Mouse (Mus musculus): ENCODE data around the gene Krtap9-5. TPM values are rescaled to one million over a fixed set of nuclear protein-coding genes. Genes with fewer than 3 reads are reported as not detected.

Krtap9-5 gene
- polyA plus RNA-seq, 1 experiment, result not detected

DNA sequence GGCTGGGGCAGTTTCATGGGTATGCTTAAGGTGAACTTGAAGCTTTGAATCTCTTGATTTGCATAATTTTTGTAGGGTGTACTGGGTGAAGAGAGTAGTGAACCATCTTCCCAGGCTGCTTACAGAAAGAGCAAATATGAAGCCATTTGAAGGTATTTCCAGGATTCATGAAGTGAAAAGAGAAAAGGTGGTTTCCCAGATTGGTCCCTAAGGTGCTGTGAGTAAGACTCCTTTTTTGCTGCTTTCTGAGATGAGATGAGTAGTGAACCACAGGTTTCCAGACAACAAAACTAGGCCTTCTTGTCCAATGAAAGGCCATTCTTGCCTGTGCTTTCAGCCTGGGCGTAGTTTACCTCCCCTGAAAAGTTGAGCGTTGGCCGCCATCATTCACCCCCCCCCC is 40.3 kb downstream of the Krtap9-5 start:
- Histone ChIP-seq H3K4me3 (ENCODE audit: low read depth, low read length) (no peak overlapping the region), H3K4me1 (ENCODE audit: control insufficient read depth, insufficient read depth, low read length) (no peaks in the 10 kb centered on the region), H3K36me3 (ENCODE audit: control insufficient read depth, insufficient read depth, low read length, poor library complexity, severe bottlenecking) (no peaks in the 10 kb centered on the region), H3K27ac (ENCODE audit: insufficient read depth, low read length) (no peak overlapping the region), H3K27me3 (ENCODE audit: control insufficient read depth, insufficient read depth, low read length, poor library complexity, severe bottlenecking) (no peaks in the 10 kb centered on the region; the same call in 1 of the 2 replicates), H3K9ac (ENCODE audit: low read depth, poor library complexity, severe bottlenecking) (no peak overlapping the region), H3K9me3 (replicated peaks; ENCODE audit: control insufficient read depth, insufficient read depth, low read length, poor library complexity, severe bottlenecking) (no peaks in the 10 kb centered on the region)
- TF ChIP-seq EP300 (IDR thresholded peaks at IDR 0.05; ENCODE audit: insufficient read depth, low read depth, low read length) (no peak), CTCF (IDR thresholded peaks at IDR 0.05; ENCODE audit: low read depth, low read length) (no peak), POLR2A (IDR thresholded peaks at IDR 0.05; ENCODE audit: insufficient read depth, low read length) (no peak)

DNA sequence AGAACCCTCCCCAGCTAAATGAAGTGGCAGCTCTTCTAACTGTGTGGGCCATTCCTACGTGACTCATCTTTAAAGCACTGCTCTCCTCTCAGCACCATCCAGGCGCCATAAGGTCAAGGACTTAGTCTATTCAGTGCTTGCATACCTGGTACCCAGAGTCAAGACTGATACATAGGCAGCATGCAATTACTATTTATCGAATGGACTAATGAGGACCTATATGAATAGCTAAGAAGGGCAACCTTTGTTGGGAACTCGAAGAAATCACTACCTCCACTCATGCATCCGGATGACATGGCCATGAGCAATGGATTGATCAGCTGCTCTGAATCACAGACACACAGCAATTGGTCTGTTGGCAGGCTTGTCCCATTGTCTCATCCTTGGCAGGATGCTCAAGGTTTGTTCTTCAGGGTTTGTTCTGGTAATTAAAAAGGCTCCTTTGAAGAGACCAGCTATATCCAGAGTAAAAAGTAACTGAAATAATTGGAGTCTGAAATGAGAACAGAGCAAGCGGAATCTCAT is 41.7 kb downstream of the Krtap9-5 start:
- no peak overlapping the region for H3K4me3 ChIP-seq (ENCODE audit: low read depth, low read length)
- no peak for TF ChIP-seq POLR2A (IDR thresholded peaks at IDR 0.05; ENCODE audit: insufficient read depth, low read length)
- no peak for TF ChIP-seq CTCF (IDR thresholded peaks at IDR 0.05; ENCODE audit: low read depth, low read length)
- TF ChIP-seq EP300 (IDR thresholded peaks at IDR 0.05; ENCODE audit: insufficient read depth, low read depth, low read length), result no peak

DNA sequence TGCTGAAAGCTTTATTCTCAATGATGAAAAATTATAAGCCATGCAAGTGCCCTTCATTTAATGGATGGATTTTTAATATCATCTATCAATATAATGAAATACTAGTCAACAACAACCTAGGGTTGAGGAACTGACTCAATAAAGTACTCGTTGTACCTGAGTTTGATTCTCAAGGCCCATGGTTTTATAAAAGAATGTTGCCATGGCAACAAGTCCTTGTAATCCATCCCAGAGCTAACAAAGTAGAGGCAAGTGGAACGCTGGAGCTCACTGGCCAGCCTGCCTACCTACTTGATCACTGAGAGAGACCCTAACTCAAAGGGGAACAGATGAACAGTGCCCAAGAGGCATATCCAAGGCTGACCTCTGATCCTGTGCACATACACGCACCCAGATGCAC is 42.3 kb downstream of the Krtap9-5 start:
- H3K4me1 ChIP-seq (ENCODE audit: control insufficient read depth, insufficient read depth, low read length), result no peaks in the 10 kb centered on the region
- H3K9ac ChIP-seq (ENCODE audit: low read depth, poor library complexity, severe bottlenecking), result no peak overlapping the region
- no peaks in the 10 kb centered on the region for H3K9me3 ChIP-seq (replicated peaks; ENCODE audit: control insufficient read depth, insufficient read depth, low read length, poor library complexity, severe bottlenecking)
- no peak overlapping the region for H3K27ac ChIP-seq (ENCODE audit: insufficient read depth, low read length)
- TF ChIP-seq POLR2A (IDR thresholded peaks at IDR 0.05; ENCODE audit: insufficient read depth, low read length) (no peak), CTCF (IDR thresholded peaks at IDR 0.05; ENCODE audit: low read depth, low read length) (no peak), EP300 (IDR thresholded peaks at IDR 0.05; ENCODE audit: insufficient read depth, low read depth, low read length) (no peak)
- no peaks in the 10 kb centered on the region for H3K27me3 ChIP-seq (ENCODE audit: control insufficient read depth, insufficient read depth, low read length, poor library complexity, severe bottlenecking)
- no peaks in the 10 kb centered on the region for H3K36me3 ChIP-seq (ENCODE audit: control insufficient read depth, insufficient read depth, low read length, poor library complexity, severe bottlenecking)
- no peak overlapping the region for H3K4me3 ChIP-seq (ENCODE audit: low read depth, low read length)

More for the DNA sequence above, 41.7 kb downstream of the Krtap9-5 start:
- Histone ChIP-seq H3K9ac (ENCODE audit: low read depth, poor library complexity, severe bottlenecking) (no peak overlapping the region), H3K27me3 (ENCODE audit: control insufficient read depth, insufficient read depth, low read length, poor library complexity, severe bottlenecking) (no peaks in the 10 kb centered on the region), H3K9me3 (replicated peaks; ENCODE audit: control insufficient read depth, insufficient read depth, low read length, poor library complexity, severe bottlenecking) (no peaks in the 10 kb centered on the region), H3K27ac (ENCODE audit: insufficient read depth, low read length) (no peak overlapping the region), H3K4me1 (ENCODE audit: control insufficient read depth, insufficient read depth, low read length) (no peaks in the 10 kb centered on the region), H3K36me3 (ENCODE audit: control insufficient read depth, insufficient read depth, low read length, poor library complexity, severe bottlenecking) (no peaks in the 10 kb centered on the region)

DNA sequence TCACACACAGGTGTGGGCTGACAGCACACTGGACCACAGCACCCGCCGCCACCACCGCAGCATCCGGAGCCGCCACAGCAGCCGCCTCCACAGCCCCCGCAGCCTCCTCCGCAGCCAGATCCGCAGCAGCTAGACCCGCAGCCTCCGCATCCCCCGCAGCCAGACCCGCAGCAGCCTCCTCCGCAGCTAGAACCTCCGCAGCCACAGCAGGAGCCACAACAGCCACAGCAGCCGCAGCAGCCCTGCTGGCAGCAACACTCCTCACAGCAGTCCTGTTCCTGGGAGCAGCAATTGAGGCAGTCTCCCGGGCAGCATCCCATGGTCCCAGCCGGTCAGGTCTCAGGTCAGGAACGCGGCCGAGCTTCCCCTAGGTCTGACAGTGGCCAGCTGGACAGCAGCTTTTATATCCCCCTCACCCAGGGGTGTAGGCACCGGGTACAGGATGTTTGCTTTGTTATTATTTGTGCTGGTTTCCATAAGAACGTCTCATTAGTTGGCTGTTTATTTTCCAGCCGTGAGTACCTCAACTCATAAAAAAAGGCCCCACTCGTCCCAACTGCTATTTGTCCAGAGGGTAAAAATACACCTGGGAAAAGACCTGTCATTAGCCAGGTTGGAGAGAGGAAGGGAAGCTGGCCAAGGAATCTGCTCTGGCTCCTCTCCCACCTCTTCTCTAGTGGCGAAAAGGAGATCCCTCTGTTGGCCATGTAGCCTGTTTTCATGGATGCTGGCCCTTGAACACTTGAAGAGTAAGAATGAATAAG is 45.5 kb downstream of the Krtap9-5 start, which contains the start of gene Krtap17-1:
Gene Krtap17-1 (minus strand): TSS at position 375 of the 764 bp plus-strand sequence.
- peak within 1 kb of the TSS; percentile 43 for H3K4me3 ChIP-seq (ENCODE audit: low read depth, low read length)

GRCm38 (mm10) chr11:99994384-99994661 is 46.0 kb downstream of the Krtap9-5 start:
- Histone ChIP-seq H3K4me3 (ENCODE audit: low read depth, low read length) (no peak overlapping the region), H3K27ac (ENCODE audit: insufficient read depth, low read length) (no peak overlapping the region), H3K4me1 (ENCODE audit: control insufficient read depth, insufficient read depth, low read length) (no peaks in the 10 kb centered on the region), H3K36me3 (ENCODE audit: control insufficient read depth, insufficient read depth, low read length, poor library complexity, severe bottlenecking) (no peaks in the 10 kb centered on the region), H3K27me3 (ENCODE audit: control insufficient read depth, insufficient read depth, low read length, poor library complexity, severe bottlenecking) (no peaks in the 10 kb centered on the region), H3K9ac (ENCODE audit: low read depth, poor library complexity, severe bottlenecking) (no peak overlapping the region), H3K9me3 (replicated peaks; ENCODE audit: control insufficient read depth, insufficient read depth, low read length, poor library complexity, severe bottlenecking) (no peaks in the 10 kb centered on the region)
- no peak for TF ChIP-seq CTCF (IDR thresholded peaks at IDR 0.05; ENCODE audit: low read depth, low read length)

More for the DNA sequence above, 45.5 kb downstream of the Krtap9-5 start, which contains the start of gene Krtap17-1:
- Histone ChIP-seq H3K9me3 (replicated peaks; ENCODE audit: control insufficient read depth, insufficient read depth, low read length, poor library complexity, severe bottlenecking) (no peaks in the 10 kb centered on the region), H3K36me3 (ENCODE audit: control insufficient read depth, insufficient read depth, low read length, poor library complexity, severe bottlenecking) (no peaks in the 10 kb centered on the region), H3K27ac (ENCODE audit: insufficient read depth, low read length) (no peak within 1 kb of the TSS), H3K27me3 (ENCODE audit: control insufficient read depth, insufficient read depth, low read length, poor library complexity, severe bottlenecking) (no peaks in the 10 kb centered on the region), H3K4me1 (ENCODE audit: control insufficient read depth, insufficient read depth, low read length) (no peaks in the 10 kb centered on the region), H3K9ac (ENCODE audit: low read depth, poor library complexity, severe bottlenecking) (no peak within 1 kb of the TSS)
- TF ChIP-seq EP300 (IDR thresholded peaks at IDR 0.05; ENCODE audit: insufficient read depth, low read depth, low read length) (no peak), CTCF (IDR thresholded peaks at IDR 0.05; ENCODE audit: low read depth, low read length) (no peak), POLR2A (IDR thresholded peaks at IDR 0.05; ENCODE audit: insufficient read depth, low read length) (no peak)

DNA sequence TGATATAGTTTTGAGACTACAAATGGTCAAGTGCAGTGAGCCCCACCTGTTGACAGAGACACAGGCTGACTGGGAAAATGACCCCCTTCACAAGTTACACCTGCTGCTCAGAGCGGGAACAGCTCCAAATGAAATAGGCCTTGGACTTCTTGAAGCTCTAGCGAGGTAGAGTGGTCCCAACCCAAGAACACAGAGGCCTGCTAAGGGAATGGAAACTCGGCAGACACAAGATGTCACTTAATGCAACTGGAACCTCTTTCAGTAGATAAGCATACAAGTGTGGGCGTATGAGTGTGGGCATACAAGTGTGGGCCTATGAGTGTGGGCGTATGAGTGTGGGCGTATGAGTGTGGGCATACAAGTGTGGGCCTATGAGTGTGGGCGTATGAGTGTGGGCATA is 50.8 kb downstream of the Krtap9-5 start:
- Histone ChIP-seq H3K9me3 (replicated peaks; ENCODE audit: control insufficient read depth, insufficient read depth, low read length, poor library complexity, severe bottlenecking) (no peaks in the 10 kb centered on the region), H3K9ac (ENCODE audit: low read depth, poor library complexity, severe bottlenecking) (no peak overlapping the region), H3K27me3 (ENCODE audit: control insufficient read depth, insufficient read depth, low read length, poor library complexity, severe bottlenecking) (no peaks in the 10 kb centered on the region), H3K27ac (ENCODE audit: insufficient read depth, low read length) (no peak overlapping the region), H3K4me3 (ENCODE audit: low read depth, low read length) (no peak overlapping the region), H3K36me3 (ENCODE audit: control insufficient read depth, insufficient read depth, low read length, poor library complexity, severe bottlenecking) (no peaks in the 10 kb centered on the region), H3K4me1 (ENCODE audit: control insufficient read depth, insufficient read depth, low read length) (no peaks in the 10 kb centered on the region)
- no peak for TF ChIP-seq POLR2A (IDR thresholded peaks at IDR 0.05; ENCODE audit: insufficient read depth, low read length)
- no peak for TF ChIP-seq EP300 (IDR thresholded peaks at IDR 0.05; ENCODE audit: insufficient read depth, low read depth, low read length)
- TF ChIP-seq CTCF (IDR thresholded peaks at IDR 0.05; ENCODE audit: low read depth, low read length), result no peak

Other genes starting within 250 kb of the Krtap9-5 start
- gene Gm14180, start 214.2 kb upstream of the Krtap9-5 start, polyA plus RNA-seq (2011; ENCODE audit: insufficient read depth, insufficient read length, low read depth, missing spikeins), result not detected in 2 replicates
- not detected in 2 replicates for gene Gm11595, start 175.6 kb upstream of the Krtap9-5 start, polyA plus RNA-seq (2011; ENCODE audit: insufficient read depth, insufficient read length, low read depth, missing spikeins)
- not detected in 2 replicates for gene Krtap4-8, start 167.8 kb upstream of the Krtap9-5 start, polyA plus RNA-seq (2011; ENCODE audit: insufficient read depth, insufficient read length, low read depth, missing spikeins)
- gene Krtap4-9, start 163.3 kb upstream of the Krtap9-5 start, polyA plus RNA-seq (2011; ENCODE audit: insufficient read depth, insufficient read length, low read depth, missing spikeins), result not detected in 2 replicates
- gene Gm11596, start 155.0 kb upstream of the Krtap9-5 start, polyA plus RNA-seq (2011; ENCODE audit: insufficient read depth, insufficient read length, low read depth, missing spikeins), result not detected in 2 replicates
- gene Gm11569, start 149.5 kb upstream of the Krtap9-5 start, polyA plus RNA-seq (2011; ENCODE audit: insufficient read depth, insufficient read length, low read depth, missing spikeins), result not detected in 2 replicates
- gene Gm11554, start 144.0 kb upstream of the Krtap9-5 start, polyA plus RNA-seq (2011; ENCODE audit: insufficient read depth, insufficient read length, low read depth, missing spikeins), result not detected in 2 replicates
- not detected in 2 replicates for gene Krtap4-13, start 138.6 kb upstream of the Krtap9-5 start, polyA plus RNA-seq (2011; ENCODE audit: insufficient read depth, insufficient read length, low read depth, missing spikeins)
- gene Gm11564, start 132.8 kb upstream of the Krtap9-5 start, polyA plus RNA-seq (2011; ENCODE audit: insufficient read depth, insufficient read length, low read depth, missing spikeins), result not detected in 2 replicates
- not detected in 2 replicates for gene 2300003K06Rik, start 110.4 kb upstream of the Krtap9-5 start, polyA plus RNA-seq (2011; ENCODE audit: insufficient read depth, insufficient read length, low read depth, missing spikeins)
- not detected in 2 replicates for gene Krtap4-16, start 96.9 kb upstream of the Krtap9-5 start, polyA plus RNA-seq (2011; ENCODE audit: insufficient read depth, insufficient read length, low read depth, missing spikeins)
- not detected in 2 replicates for gene Gm11568, start 90.6 kb upstream of the Krtap9-5 start, polyA plus RNA-seq (2011; ENCODE audit: insufficient read depth, insufficient read length, low read depth, missing spikeins)
- not detected in 2 replicates for gene Gm11559, start 84.0 kb upstream of the Krtap9-5 start, polyA plus RNA-seq (2011; ENCODE audit: insufficient read depth, insufficient read length, low read depth, missing spikeins)
- not detected in 2 replicates for gene Krtap9-1, start 75.1 kb upstream of the Krtap9-5 start, polyA plus RNA-seq (2011; ENCODE audit: insufficient read depth, insufficient read length, low read depth, missing spikeins)
- gene Gm11567, start 69.3 kb upstream of the Krtap9-5 start, polyA plus RNA-seq (2011; ENCODE audit: insufficient read depth, insufficient read length, low read depth, missing spikeins), result not detected in 2 replicates
- gene Krtap31-1, start 40.6 kb upstream of the Krtap9-5 start, polyA plus RNA-seq (2011; ENCODE audit: insufficient read depth, insufficient read length, low read depth, missing spikeins), result not detected in 2 replicates
- not detected in 2 replicates for gene Gm11565, start 33.7 kb upstream of the Krtap9-5 start, polyA plus RNA-seq (2011; ENCODE audit: insufficient read depth, insufficient read length, low read depth, missing spikeins)
- gene Krtap31-2, start 12.2 kb upstream of the Krtap9-5 start, polyA plus RNA-seq (2011; ENCODE audit: insufficient read depth, insufficient read length, low read depth, missing spikeins), result not detected in 2 replicates
- gene Krtap29-1, start 30.6 kb downstream of the Krtap9-5 start, polyA plus RNA-seq (2011; ENCODE audit: insufficient read depth, insufficient read length, low read depth, missing spikeins), result not detected in 2 replicates
- gene Krtap16-1, start 38.1 kb downstream of the Krtap9-5 start, polyA plus RNA-seq (2011; ENCODE audit: insufficient read depth, insufficient read length, low read depth, missing spikeins), result not detected in 2 replicates
- not detected in 2 replicates for gene Krtap17-1, start 45.5 kb downstream of the Krtap9-5 start, polyA plus RNA-seq (2011; ENCODE audit: insufficient read depth, insufficient read length, low read depth, missing spikeins)
- not detected in 2 replicates for gene Krt33a, start 67.7 kb downstream of the Krtap9-5 start, polyA plus RNA-seq (2011; ENCODE audit: insufficient read depth, insufficient read length, low read depth, missing spikeins)
- not detected in 2 replicates for gene Krt33b, start 81.4 kb downstream of the Krtap9-5 start, polyA plus RNA-seq (2011; ENCODE audit: insufficient read depth, insufficient read length, low read depth, missing spikeins)
- not detected in 2 replicates for gene Krt34, start 93.1 kb downstream of the Krtap9-5 start, polyA plus RNA-seq (2011; ENCODE audit: insufficient read depth, insufficient read length, low read depth, missing spikeins)
- not detected in 2 replicates for gene Krt31, start 102.1 kb downstream of the Krtap9-5 start, polyA plus RNA-seq (2011; ENCODE audit: insufficient read depth, insufficient read length, low read depth, missing spikeins)
- gene Krt32, start 139.8 kb downstream of the Krtap9-5 start, polyA plus RNA-seq (2011; ENCODE audit: insufficient read depth, insufficient read length, low read depth, missing spikeins), result not detected in 2 replicates
- gene Krt35, start 147.8 kb downstream of the Krtap9-5 start, polyA plus RNA-seq (2011; ENCODE audit: insufficient read depth, insufficient read length, low read depth, missing spikeins), result not detected in 2 replicates
- gene Krt36, start 157.2 kb downstream of the Krtap9-5 start, polyA plus RNA-seq (2011; ENCODE audit: insufficient read depth, insufficient read length, low read depth, missing spikeins), result not detected in 2 replicates
- not detected in 2 replicates for gene Krt13, start 173.1 kb downstream of the Krtap9-5 start, polyA plus RNA-seq (2011; ENCODE audit: insufficient read depth, insufficient read length, low read depth, missing spikeins)
- 0.37 and 0.41 TPM in 2 replicates for gene Krt15, start 187.5 kb downstream of the Krtap9-5 start, polyA plus RNA-seq (2011; ENCODE audit: insufficient read depth, insufficient read length, low read depth, missing spikeins)
- gene Krt19, start 200.2 kb downstream of the Krtap9-5 start, polyA plus RNA-seq (2011; ENCODE audit: insufficient read depth, insufficient read length, low read depth, missing spikeins), result 83.7 and 93.1 TPM in 2 replicates
- not detected in 2 replicates for gene Krt9, start 244.8 kb downstream of the Krtap9-5 start, polyA plus RNA-seq (2011; ENCODE audit: insufficient read depth, insufficient read length, low read depth, missing spikeins)

All from ES-Bruce4 (cell line).